10 mouse cellular contexts compared by ENCODE assay signal in the genomic region with DNA sequence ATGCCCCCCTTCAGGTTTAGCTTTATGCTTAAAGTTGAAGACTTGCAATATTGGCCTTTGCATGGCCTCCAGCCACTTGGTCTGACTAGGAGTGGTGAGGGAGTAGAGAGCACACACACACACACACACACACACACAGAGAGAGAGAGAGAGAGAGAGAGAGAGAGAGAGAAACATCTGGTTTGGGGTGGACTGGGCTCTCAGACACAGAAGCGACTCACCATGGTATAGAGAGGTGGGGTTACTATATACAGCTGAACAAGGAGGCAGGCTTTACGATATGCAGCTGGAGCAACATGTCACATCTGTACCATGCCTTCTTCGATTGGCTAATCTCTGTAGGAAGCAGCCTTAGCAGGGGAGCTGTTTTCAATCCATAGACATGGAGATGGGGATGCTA. TPM values are rescaled to one million over a fixed set of nuclear protein-coding genes. Genes with fewer than 3 reads are reported as not detected.
DNase-seq lines count a peak whose midpoint lies in the region; ATAC-seq and TF ChIP-seq lines count a peak whose summit lies in the region.
"Had no signal": no experiment of that assay in that cellular context is flagged by ENCODE, and none has a peak within 500 bp of the region (broad histone marks: within the 10 kb centered on the region; RNA-seq: fewer than 3 reads in every experiment).

No protein-coding gene starts in this region.

- peaks cover 5% of the 10 kb centered on the region; the same call in 1 of the 2 replicates for H3K36me3 ChIP-seq in hindbrain, embryonic 10.5 days
- H3K36me3 ChIP-seq in hindbrain, embryonic 14.5 days (replicated peaks; ENCODE audit: control insufficient read depth, insufficient read depth): no peaks in the 10 kb centered on the region
- no peaks in the 10 kb centered on the region for H3K36me3 ChIP-seq in neural tube, embryonic 13.5 days
- H3K36me3 ChIP-seq in hindbrain, embryonic 15.5 days: no peaks in the 10 kb centered on the region
- peaks cover 6% of the 10 kb centered on the region; the same call in 1 of the 2 replicates for H3K36me3 ChIP-seq in small intestine, adult 2 months (ENCODE audit: control insufficient read depth, insufficient read depth, low read length)

- H3K4me3 ChIP-seq in hindbrain, embryonic 10.5 days: no peak overlapping the region
- no peak overlapping the region for H3K4me3 ChIP-seq in hindbrain, embryonic 14.5 days (replicated peaks; ENCODE audit: low read length)
- H3K4me3 ChIP-seq in neural tube, embryonic 13.5 days: no peak overlapping the region
- no peak overlapping the region for H3K4me3 ChIP-seq in hindbrain, embryonic 15.5 days
- H3K4me3 ChIP-seq in small intestine, adult 2 months (ENCODE audit: low read depth, low read length): no peak overlapping the region

- 56% methylated on average over 3 of the region's 3 CpGs for WGBS in hindbrain, embryonic 10.5 days
- 46% methylated on average over 3 of the region's 3 CpGs for WGBS in hindbrain, embryonic 14.5 days
- 37% methylated on average over 3 of the region's 3 CpGs for WGBS in neural tube, embryonic 13.5 days
- 32% methylated on average over 3 of the region's 3 CpGs for WGBS in hindbrain, embryonic 15.5 days
- 64% methylated on average over 3 of the region's 3 CpGs for WGBS in small intestine, adult 2 months

- DNase-seq in hindbrain, embryonic 10.5 days (ENCODE audit: low spot score): no peak
- no peak for DNase-seq in hindbrain, embryonic 14.5 days (ENCODE audit: low spot score)
- DNase-seq in neural tube, embryonic 10.5 days (ENCODE audit: extremely low spot score, low spot score): no peak
- no peak for DNase-seq in gastrocnemius, postnatal 36 days
- DNase-seq in thymus, postnatal 25 days: no peak
- DNase-seq: right cerebral cortex, postnatal 4 days had no signal

- peaks cover 34% of the 10 kb centered on the region for H3K4me1 ChIP-seq in hindbrain, embryonic 10.5 days (replicated peaks)
- no peaks in the 10 kb centered on the region for H3K4me1 ChIP-seq in hindbrain, embryonic 14.5 days (replicated peaks; ENCODE audit: control insufficient read depth, insufficient read depth, low read length)
- H3K4me1 ChIP-seq in neural tube, embryonic 13.5 days (replicated peaks): peaks cover 26% of the 10 kb centered on the region
- H3K4me1 ChIP-seq in hindbrain, embryonic 15.5 days (replicated peaks): peaks cover 22% of the 10 kb centered on the region
- peaks cover 10% of the 10 kb centered on the region for H3K4me1 ChIP-seq in small intestine, adult 2 months (ENCODE audit: control insufficient read depth, insufficient read depth, insufficient read length, low read length)

- TF ChIP-seq CTCF in small intestine, adult 2 months (IDR thresholded peaks at IDR 0.05; ENCODE audit: extremely low read depth, insufficient read length, insufficient replicate concordance, low read depth, low read length): no peak

- no peaks in the 10 kb centered on the region for H3K9me3 ChIP-seq in hindbrain, embryonic 10.5 days
- H3K9me3 ChIP-seq in hindbrain, embryonic 14.5 days (ENCODE audit: control insufficient read depth, low read length): no peaks in the 10 kb centered on the region
- no peaks in the 10 kb centered on the region for H3K9me3 ChIP-seq in neural tube, embryonic 13.5 days
- no peaks in the 10 kb centered on the region for H3K9me3 ChIP-seq in hindbrain, embryonic 15.5 days
- H3K9me3 ChIP-seq: limb, embryonic 12.5 days had no signal

- 0 out of 2 replicates have a peak overlapping the region, but pooled peaks have one; percentile 78 for H3K27ac ChIP-seq in hindbrain, embryonic 10.5 days
- no peak overlapping the region for H3K27ac ChIP-seq in hindbrain, embryonic 14.5 days
- no peak overlapping the region for H3K27ac ChIP-seq in neural tube, embryonic 13.5 days (replicated peaks)
- no peak overlapping the region for H3K27ac ChIP-seq in hindbrain, embryonic 15.5 days (replicated peaks)
- H3K27ac ChIP-seq in small intestine, adult 2 months (ENCODE audit: insufficient read depth, low read depth, low read length): peak overlapping the region; percentile 25
- H3K27ac ChIP-seq: limb, embryonic 12.5 days had no signal

- H3K27me3 ChIP-seq in hindbrain, embryonic 10.5 days (ENCODE audit: insufficient read depth, poor library complexity, severe bottlenecking): peaks cover 36% of the 10 kb centered on the region
- peaks cover 7% of the 10 kb centered on the region for H3K27me3 ChIP-seq in hindbrain, embryonic 14.5 days (ENCODE audit: control insufficient read depth, insufficient read depth, low read length)
- H3K27me3 ChIP-seq in neural tube, embryonic 13.5 days: peaks cover 18% of the 10 kb centered on the region
- 0 out of 2 replicates have a peak, but pooled peaks cover 11% of the 10 kb centered on the region for H3K27me3 ChIP-seq in hindbrain, embryonic 15.5 days
- no peaks in the 10 kb centered on the region for H3K27me3 ChIP-seq in small intestine, adult 2 months (ENCODE audit: control insufficient read depth, insufficient read depth, low read length)

- no peak for TF ChIP-seq POLR2A in small intestine, adult 2 months (IDR thresholded peaks at IDR 0.05; ENCODE audit: low read depth, low read length)

- intact Hi-C loops in gastrocnemius, postnatal 36 days (cut with DNase I): no loop called here

- no peak overlapping the region; the same call in 1 of the 2 replicates for H3K4me2 ChIP-seq in hindbrain, embryonic 14.5 days (replicated peaks)
- H3K4me2 ChIP-seq in neural tube, embryonic 13.5 days: 0 out of 2 replicates have a peak overlapping the region, but pooled peaks have one; percentile 62
- no peak overlapping the region for H3K4me2 ChIP-seq in hindbrain, embryonic 15.5 days

- H3K9ac ChIP-seq in hindbrain, embryonic 14.5 days: no peak overlapping the region
- H3K9ac ChIP-seq in neural tube, embryonic 13.5 days: no peak overlapping the region
- no peak overlapping the region for H3K9ac ChIP-seq in hindbrain, embryonic 15.5 days
- H3K9ac ChIP-seq: limb, embryonic 12.5 days had no signal

- ATAC-seq in hindbrain, embryonic 14.5 days (ENCODE audit: low FRiP score): no peak
- no peak for ATAC-seq in neural tube, embryonic 13.5 days (ENCODE audit: low read depth)
- ATAC-seq in hindbrain, embryonic 15.5 days (ENCODE audit: low FRiP score, low read depth): peak; percentile 28; the same call in 1 of the 2 replicates

RNA-seq across cellular contexts. Expression of a gene that starts 5.4 kb away (rescaled TPM):
- 1.6 and 2.4 TPM in 2 replicates for polyA plus RNA-seq in hindbrain, embryonic 10.5 days (2016; fragmentation: Nextera tagmentation; extraction: Ambion mirVana)
- 1.3 and 1.9 TPM in 2 replicates for polyA plus RNA-seq in hindbrain, embryonic 14.5 days (2014; fragmentation: Nextera tagmentation; extraction: Ambion mirVana)
- polyA plus RNA-seq in neural tube, embryonic 13.5 days (2015; fragmentation: Nextera tagmentation; extraction: Ambion mirVana): 1.4 and 1.7 TPM in 2 replicates
- 1.5 and 1.7 TPM in 2 replicates for polyA plus RNA-seq in hindbrain, embryonic 15.5 days (2015; fragmentation: Nextera tagmentation; extraction: Ambion mirVana)
- polyA plus RNA-seq in small intestine, adult 2 months (2012; rRNA removed): 2.0 and 3.1 TPM in 2 replicates
- 10 to 100 TPM; 27.2 to 47.5 TPM for total RNA-seq in gastrocnemius, postnatal 36 days (2021)

Comparison
In these comparisons a context has a peak if more than half of its experiments do, and no peak if none do; other contexts are left out.
1. H3K27ac ChIP-seq: peak in hindbrain, embryonic 10.5 days (single experiment) and small intestine, adult 2 months (single experiment); none in hindbrain, embryonic 14.5 days (single experiment), neural tube, embryonic 13.5 days (single experiment) and hindbrain, embryonic 15.5 days (single experiment).